Mouse (Mus musculus): Measurements from ENCODE around the gene Atp11b. TPM values are rescaled to one million over a fixed set of nuclear protein-coding genes. Genes with fewer than 3 reads are reported as not detected.

The Atp11b gene
- polyA plus RNA-seq (2017; shearing (Covaris generic)) = 100 to 1,000 TPM; 172 to 197 TPM

GRCm38 (mm10) chr3:35753825-35754767, at the start of gene Atp11b:
Gene Atp11b, plus strand, starts transcription at chr3:35754106.

Other genes with a start within 250 kb of the Atp11b start
- gene Dcun1d1, start 183.3 kb downstream of the Atp11b start, polyA plus RNA-seq (2017; shearing (Covaris generic)) = 10 to 100 TPM; 60.2 to 68.7 TPM
- 10 to 100 TPM; 14.4 to 18.2 TPM for gene Mccc1, start 246.6 kb downstream of the Atp11b start, polyA plus RNA-seq (2017; shearing (Covaris generic))